Mouse (Mus musculus): ENCODE measurements around the gene Fam240b. TPM values are rescaled to one million over a fixed set of nuclear protein-coding genes. Genes with fewer than 3 reads are reported as not detected.
"Not testable (repeated sequence)": the region's sequence is repeated elsewhere in the genome, so short reads cannot be mapped to it uniquely, and the experiment has no call there.

Fam240b gene
- not detected for total RNA-seq (2021)

DNA sequence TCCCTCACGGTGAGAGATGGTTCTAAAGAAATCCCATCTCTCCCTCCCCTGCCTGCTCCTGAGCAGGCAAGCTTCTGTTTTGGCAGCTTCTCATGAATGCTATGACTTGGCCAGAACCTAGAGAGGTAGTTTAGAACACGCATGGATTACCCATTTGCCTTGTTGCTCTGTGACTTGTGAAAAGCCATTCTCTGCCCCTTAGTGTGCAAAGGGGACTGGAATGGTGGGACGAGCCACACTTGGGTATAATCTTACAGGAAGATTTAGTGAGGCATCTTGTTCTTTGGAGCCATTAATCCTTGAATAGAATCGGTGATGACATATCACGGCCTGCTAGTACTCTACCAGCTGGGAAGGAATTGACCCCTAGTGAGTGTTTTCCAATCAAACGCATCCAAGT is at the start of gene Fam240b:
TSS of gene Fam240b (minus strand) at position 101 of the 400 bp plus-strand sequence.
- no peak for DNase-seq (ENCODE audit: extremely low spot score in 1 of 2, low spot score in 1 of 2)

DNA sequence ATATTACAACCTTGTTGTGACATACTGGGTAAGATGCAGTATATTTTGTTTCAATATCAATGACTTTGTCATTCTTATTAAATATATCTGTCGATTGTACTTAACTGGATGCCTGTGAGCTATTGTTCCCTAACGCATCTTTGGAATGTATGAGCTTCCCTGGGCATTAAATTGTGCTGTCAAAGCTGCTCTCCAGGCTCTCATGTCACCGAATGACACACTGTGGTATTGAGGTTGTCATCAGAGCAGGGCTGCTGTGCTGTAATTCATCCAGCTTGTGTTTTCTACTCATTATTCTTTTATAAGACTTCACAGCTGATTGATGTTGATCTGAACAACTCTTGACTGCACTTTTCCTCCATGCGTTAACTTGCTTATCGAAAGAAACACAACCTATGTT is 32.5 kb upstream of the Fam240b start:
- no peak for DNase-seq (ENCODE audit: extremely low spot score in 1 of 2, low spot score in 1 of 2)

DNA sequence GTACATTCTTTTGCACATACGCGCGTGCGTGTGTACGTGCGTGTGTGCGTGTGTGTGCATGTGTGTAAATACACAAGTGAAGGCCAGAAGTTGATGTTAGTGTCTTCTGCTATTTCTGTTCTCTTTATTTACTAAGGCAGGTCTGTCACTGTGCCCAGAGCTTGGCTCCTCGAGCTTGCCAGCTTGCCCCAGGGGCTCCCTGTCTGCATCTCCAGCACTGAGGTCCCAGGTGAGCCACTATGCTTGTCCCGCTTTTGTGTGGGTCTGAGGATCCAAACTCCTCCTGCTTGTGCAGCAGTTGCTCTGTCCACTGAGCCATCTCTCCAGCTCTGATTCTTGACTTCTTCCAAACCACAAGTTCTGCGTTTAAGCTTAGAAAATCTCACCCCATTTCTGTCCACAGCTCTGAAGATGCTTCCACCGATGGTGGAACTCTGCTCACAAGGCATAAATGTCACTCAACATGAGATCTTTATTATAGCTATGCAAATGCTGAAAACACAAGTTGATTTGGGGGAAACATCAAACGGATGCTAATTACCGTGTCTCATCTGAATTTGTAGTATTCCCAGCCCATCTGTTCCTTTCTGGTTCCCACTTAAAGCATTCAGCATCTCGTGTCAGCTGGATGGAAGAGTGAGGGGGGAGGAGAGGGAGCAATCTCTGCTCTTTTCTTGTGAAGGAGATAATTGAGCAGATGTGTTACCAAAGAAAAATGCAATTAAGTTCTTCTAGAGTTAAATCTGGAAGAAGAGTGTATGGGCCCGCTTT is 29.1 kb upstream of the Fam240b start:
- DNase-seq (ENCODE audit: extremely low spot score in 1 of 2, low spot score in 1 of 2) = no peak

DNA sequence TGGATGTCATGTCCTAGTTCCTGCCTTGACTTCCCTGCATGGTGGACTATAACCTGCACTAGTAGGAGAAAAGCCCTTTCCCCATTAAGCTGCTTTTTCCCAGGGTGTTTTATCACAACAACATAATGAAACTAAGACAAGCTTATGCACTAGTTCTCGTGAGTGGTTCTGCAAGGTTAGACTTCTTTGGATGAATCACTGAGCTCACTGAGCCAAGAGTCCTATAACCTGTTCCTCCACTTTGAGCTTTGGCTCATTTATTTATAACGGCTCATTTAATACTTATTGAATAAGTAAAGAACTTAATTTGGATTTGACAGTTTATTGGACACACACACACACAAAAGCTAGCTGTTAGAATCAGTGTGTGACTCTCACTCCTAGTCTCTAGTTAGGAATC is 16.7 kb upstream of the Fam240b start:
- DNase-seq (ENCODE audit: extremely low spot score in 1 of 2, low spot score in 1 of 2) = no peak

DNA sequence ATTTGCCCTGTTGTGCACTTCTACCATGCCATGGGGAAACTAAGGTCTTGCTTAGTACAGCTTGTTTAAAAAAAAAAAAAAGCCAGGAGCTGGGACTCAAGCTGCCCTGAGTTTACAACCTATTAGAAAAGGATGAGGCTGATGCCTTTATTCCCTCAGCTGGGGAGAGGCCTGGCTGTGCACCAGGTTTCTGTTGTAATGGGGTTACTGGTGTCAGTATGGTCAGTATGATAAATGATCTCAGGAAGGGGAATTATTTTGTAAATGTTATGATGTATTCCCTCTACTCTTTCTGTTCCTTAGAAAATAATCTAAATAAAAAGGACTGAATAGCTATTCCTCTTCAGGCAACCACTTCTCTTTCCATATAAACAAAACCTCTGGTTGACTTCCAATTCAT is 14.0 kb upstream of the Fam240b start:
- no peak for DNase-seq (ENCODE audit: extremely low spot score in 1 of 2, low spot score in 1 of 2)

DNA sequence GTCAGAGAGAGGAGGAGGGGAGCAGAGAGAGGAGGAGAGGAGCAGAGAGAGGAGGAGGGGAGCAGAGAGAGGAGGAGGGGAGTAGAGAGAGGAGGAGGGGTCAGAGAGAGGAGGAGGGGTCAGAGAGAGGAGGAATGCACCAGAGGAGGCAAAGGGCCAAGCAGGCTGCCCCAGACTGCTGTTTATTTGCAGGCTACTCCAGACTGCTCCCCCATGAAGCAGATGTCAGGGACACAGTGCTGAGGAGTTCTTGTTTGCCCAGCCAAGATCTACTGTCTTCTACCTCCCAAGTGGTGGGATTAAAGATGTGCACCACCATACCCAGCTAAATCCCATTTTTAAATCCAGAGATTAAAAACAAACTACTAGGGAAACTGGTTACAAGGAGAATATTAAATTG is 9.8 kb upstream of the Fam240b start:
- no peak for DNase-seq (ENCODE audit: extremely low spot score in 1 of 2, low spot score in 1 of 2)

DNA sequence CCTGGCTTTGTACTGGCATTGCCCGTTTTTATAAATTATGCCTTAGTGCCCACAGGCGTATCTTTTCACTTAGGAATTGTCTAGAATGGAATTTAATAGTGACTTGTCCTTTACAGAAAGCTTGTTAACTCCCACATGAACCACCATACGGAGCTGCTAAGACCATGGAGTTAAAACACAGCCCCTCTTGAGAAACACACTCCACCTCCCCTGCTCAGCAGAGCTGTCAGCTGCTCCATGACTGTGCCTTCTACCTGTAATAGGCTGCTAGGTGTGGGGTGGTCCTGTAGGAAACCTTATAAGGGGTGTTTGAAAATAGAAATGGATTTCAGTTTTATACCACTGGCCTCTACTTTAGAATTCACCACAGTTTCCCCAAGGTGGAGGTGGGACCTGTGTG is 5.2 kb upstream of the Fam240b start:
- DNase-seq (ENCODE audit: extremely low spot score in 1 of 2, low spot score in 1 of 2) = no peak

DNA sequence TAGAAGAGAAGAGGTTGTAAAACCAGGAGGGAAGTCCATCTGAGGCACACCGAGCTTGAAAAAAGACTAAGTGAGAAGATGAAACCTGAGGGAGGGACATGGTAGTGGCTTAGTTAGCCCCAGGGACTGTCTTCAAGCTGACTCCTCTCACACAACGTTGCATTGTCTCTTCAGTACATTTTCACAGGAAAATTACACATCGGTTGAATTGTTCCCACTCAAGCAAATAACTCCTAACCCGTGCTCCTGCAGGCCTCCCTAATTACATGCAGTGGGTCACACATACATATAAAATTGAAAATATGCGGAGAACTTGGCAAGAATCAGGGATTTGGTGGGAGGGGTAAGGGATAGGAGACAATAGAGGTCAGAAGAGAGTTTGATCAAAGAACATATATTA is 4.0 kb downstream of the Fam240b start:
- DNase-seq (ENCODE audit: extremely low spot score in 1 of 2, low spot score in 1 of 2) = no peak

DNA sequence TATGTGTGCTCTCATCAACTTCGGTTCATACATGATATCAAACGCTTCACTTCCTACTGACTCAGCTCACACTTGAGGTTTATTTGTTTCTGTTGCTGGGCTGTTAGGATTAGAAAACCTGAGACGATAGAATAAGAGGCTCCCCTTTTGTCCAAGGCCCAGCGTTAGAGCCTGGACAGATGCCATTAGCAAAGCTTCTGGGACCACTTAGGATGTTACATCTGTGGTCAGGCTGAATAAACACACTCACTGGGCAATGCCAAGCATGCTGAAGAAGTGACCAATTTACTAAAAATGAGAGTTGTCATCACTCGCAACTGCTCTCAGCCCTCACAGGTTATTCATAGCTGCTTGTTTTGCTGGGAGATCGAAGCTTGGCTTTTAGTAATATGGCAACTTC is 7.7 kb downstream of the Fam240b start:
- DNase-seq (ENCODE audit: extremely low spot score in 1 of 2, low spot score in 1 of 2) = no peak

DNA sequence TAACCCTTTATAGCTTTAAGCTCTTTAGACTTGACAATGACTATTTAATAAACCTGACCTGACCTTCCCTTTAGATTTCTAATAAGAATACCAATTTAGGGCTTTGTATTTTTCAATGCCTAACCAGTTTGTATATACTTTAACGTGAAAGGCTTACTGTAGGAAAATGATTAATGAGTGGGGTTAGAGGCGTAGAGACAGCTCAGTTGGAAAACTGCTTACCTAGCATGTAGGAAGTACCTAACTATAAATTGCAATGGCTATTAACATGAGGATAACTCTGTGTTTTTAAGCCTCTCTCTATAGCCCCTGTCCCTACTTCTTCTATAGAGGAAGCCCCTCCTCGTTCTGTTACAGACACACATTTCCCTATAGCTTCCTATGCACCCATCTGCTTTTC is 17.6 kb downstream of the Fam240b start:
- no peak for DNase-seq (ENCODE audit: extremely low spot score in 1 of 2, low spot score in 1 of 2)

DNA sequence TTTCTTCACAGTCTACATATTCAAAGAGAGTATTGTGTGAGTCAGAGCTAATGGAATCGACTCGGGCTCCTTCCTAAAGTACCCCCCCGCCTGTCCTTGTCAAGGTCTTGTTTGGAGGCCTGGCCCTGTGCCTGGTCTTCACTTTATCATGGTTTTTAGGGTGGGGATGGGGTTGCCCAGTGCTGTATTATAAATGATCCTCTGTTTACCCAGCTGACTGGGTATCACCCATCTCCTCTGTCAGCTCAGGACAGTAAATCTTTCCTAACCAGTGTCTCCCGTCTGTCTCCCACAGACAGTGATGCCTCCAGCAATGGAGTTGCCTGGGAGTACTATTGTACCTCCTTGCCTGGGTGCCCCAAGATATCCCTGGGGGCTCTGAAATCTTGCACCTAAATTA is 19.6 kb downstream of the Fam240b start:
- DNase-seq (ENCODE audit: extremely low spot score in 1 of 2, low spot score in 1 of 2) = no peak

DNA sequence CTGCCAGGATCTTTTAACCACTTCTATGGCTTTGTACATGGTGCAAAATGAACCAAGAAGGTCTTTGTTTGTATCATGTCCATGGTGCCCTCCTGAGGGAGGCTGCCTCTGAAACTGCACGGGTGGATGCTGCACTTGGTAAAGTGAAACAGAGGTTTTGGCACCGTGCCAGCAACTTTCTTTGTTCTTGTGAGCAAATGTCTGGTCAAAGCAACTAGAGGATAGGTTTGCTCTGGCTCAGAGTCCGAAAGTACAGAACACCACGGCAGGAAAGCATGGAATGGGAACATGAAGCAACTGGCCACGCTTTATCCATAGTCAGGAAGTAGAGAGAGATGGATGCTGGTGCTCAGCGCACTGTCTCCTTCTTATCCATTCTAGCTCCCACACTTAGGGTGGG is 29.7 kb downstream of the Fam240b start:
- no peak for DNase-seq (ENCODE audit: extremely low spot score in 1 of 2, low spot score in 1 of 2)

DNA sequence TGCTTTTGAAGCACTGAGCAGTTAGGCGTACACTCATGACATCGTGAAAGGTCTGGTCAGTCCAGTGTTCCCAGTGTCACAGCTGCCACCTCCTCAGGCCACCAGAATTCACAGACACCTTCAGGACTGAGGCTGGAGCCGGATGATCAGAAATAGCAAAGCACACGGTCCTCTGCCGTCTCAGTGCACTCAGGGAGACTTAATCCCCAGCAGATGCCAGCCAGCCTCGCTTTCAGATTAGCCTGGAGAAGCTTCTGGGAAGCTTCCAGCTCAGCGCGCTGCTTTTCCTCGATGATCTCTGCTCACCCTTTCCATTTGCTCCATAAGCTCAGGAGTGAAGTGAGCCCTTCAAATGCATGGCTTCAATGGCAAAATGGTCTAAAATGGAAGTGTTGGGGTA is 32.4 kb downstream of the Fam240b start:
- no peak for DNase-seq (ENCODE audit: extremely low spot score in 1 of 2, low spot score in 1 of 2)

DNA sequence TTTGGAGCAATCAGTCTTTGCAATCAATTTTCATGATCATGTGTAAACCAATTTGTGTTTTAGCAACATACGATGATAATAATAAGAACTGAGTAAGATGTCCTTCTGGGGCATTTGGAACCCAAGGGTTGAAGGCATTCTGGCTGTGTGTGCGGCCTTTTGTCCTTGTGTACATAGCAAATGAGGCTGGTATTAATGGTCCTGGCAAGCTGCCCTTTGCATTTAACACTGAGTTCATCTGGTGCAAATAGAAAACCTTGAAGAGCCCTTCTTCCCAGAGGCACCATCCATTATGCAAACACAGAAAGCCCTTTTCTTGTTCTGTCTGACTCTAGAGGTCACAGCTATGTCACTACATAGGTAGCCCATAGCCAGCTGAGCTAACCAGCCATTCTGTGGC is 35.0 kb downstream of the Fam240b start:
- no peak for DNase-seq (ENCODE audit: extremely low spot score in 1 of 2, low spot score in 1 of 2)

DNA sequence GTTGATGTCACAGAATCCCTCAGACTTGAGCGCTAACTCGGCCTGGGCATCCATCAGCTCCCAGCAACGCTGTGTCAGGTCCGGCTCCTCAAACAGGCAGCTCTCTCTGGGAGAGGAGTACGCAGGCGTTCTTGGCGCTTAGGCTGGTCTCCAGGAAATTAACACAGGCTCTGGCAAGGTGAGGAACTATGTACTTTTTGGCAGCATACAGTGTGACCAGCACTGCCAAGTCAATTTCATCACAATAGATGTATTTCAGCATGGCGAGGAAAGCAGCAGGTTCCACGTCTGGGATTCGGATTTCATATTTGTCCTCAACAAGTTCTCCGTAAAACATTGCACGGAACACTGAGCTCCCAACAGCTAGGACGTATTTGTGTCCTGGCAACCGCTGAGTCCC is 39.4 kb downstream of the Fam240b start:
- no peak for DNase-seq (ENCODE audit: extremely low spot score in 1 of 2, low spot score in 1 of 2)

DNA sequence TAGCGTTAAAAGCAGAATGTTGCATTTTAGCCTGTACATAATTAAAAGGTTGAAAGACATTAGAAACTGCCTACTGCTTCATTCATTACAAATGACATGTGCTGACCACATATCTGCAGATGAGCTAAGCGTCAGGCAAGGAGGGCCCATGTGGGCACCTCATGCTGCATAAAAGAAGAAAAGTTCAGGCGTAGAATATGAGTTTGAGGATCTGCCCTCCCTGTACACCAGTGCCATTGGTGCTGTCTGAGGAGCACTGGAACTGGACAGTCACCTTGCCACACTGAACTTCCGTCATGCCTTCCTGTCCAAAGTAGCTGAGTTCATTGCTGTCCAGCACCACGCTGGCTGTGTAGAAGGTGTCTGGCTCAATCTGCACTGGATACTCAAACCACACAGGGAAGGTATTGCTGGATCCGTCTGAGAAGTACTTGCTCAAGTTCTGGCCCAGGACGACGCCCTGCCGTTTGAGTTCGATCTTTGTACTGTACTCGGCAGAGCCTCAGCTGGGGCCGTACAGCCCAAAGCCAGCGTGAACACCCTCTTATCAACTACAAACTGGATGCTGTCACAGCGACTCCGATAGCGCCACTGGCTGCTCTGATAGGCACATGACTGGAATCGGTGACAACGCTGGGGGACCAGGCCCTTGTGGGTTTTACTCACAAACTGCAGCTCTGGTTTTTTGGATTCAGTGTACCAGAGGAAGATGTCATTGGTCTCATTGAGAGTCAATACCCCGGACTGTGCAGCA is 40.2 kb downstream of the Fam240b start:
- not testable (repeated sequence) for DNase-seq (ENCODE audit: extremely low spot score in 1 of 2, low spot score in 1 of 2)

DNA sequence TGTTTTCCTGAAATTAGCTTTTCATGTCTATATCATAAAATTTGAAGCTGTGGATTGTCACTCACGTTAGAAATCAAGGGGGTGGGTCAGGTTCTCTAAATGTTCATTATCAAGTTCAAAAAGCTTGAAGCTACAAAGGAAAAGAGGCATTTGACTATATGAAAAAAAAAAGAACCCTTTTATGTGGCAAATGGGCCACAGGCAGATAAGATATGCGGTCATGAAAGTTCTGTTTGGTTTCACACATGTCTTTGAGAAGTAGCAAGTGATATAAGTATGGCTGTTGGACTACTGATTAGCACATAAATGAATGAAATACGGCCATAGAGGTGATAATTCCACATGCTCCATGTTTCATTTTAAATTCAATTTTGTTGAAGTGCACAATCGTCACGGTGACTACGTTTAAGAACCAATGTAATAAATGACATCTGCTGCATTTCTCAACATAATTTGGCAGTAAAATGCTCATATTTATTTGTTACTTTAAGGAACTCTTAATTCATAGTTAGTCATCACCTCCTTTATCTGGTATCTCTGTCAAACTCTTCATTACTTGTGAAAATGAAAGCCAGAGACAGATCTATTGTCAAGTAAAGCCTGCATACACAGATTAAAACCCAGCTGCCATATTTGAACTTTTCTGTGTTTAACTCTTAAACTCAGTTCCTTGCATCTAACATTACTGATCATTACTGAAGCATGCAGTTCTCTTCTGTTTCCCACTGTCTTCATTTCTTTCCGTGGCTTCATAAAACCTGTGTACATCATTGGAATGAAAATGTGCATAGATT is 47.4 kb downstream of the Fam240b start:
- no peak for DNase-seq (ENCODE audit: extremely low spot score in 1 of 2, low spot score in 1 of 2)

DNA sequence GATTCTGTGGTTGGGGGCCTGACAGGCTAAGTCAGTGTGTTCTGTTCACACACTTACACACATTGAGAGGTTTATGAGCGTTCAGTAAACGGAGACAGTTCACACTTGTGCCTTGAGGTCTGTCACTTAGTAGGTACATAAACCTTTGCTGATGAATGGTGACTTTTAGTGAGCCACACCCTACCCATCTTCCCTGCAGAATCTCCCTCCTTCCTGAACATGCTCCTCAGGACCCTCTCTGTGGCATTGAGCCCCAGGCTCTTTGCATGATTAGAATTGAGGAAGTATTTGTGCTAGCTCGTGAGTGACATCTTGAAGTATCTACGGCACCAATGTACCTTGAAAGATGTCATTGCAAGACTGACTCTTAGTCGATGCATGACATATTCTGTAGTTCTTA is 48.9 kb downstream of the Fam240b start:
- DNase-seq (ENCODE audit: extremely low spot score in 1 of 2, low spot score in 1 of 2) = no peak

DNA sequence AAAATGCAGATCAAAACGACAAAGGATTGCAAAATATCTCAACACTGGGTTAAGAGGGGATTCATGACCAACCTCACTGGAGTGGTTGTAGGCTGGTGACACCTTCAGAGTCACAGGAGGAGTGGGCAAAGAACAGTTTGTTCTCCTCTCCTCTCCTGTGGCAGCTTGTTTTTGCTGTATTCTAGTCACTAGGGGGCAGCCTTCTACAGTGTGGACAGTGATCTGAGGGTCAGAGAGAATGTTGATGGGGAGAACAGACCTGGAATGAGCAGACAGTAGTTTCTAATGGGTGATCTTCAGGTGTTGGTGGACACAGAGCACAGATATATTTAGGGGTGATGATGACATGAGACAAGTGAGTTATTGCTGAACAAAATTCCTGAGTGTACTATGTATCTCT is 49.6 kb downstream of the Fam240b start:
- DNase-seq (ENCODE audit: extremely low spot score in 1 of 2, low spot score in 1 of 2) = peak in 1 of 2 experiments; percentile 8

DNA sequence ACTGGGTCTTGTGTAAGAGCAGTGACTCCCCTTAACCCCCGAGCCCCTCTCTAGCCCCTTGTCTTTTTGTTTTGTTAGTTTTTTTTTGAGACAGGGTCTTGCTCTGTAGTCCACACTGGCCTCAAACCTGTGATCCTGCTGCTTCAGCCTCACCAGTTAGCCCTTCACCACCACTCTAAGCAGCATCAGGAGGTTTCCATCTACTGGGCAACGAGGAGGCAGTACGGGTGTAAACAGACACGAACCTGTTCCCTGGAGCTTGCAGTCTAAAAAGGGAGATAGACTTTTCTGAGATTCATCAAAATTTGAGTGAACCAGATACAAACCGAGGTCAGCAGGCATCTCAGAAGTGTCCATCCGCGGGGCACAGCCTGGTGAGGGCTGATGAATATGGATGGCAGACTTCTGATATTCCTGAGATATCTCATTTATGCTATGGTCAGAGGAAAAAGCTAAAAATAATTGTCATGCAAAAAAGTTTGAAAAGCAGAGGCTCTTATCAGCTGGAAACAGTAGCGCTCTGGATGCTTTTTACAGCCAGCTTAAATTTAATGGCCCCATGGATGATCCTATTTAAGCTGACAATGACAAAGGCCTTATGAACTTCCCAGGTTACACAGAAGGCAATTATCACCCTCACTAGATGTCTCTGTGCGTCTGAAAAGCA is 52.2 kb downstream of the Fam240b start:
- no peak for DNase-seq (ENCODE audit: extremely low spot score in 1 of 2, low spot score in 1 of 2)

Data from layer of hippocampus, postnatal 25 days (tissue).